Mouse (Mus musculus): ENCODE data around the gene Tsc22d4. TPM values are rescaled to one million over a fixed set of nuclear protein-coding genes. Genes with fewer than 3 reads are reported as not detected.

Gene Tsc22d4
- polyA plus RNA-seq, 1 experiment: 32.4 TPM

DNA sequence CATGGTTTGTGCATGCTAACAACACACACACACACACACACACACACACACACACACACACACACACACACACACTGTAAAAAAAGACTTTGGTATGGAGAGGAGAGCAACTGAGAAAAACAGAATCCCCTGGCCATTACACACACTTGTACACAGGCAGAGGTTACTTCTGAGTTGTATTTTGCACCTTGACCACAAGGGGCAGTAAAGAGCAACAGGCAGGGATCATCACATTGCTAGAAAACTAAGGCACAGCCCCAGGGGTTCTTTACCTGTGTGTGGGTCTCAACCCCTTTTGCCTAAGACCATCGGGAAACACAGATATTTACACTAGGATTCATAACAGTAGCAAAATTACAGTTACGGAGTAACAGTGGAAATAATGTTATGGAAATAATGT, 25.2 kb downstream of the Tsc22d4 start:
- Histone ChIP-seq H3ac (ENCODE audit: control insufficient read depth, insufficient read length, low read depth) (no peak overlapping the region), H3K4me3 (ENCODE audit: insufficient read depth, poor library complexity, severe bottlenecking) (no peak overlapping the region), H3K36me3 (ENCODE audit: control insufficient read depth, insufficient read depth) (no peaks in the 10 kb centered on the region), H3K79me3 (ENCODE audit: low read depth) (no peaks in the 10 kb centered on the region), H3K79me2 (ENCODE audit: control insufficient read depth, insufficient read depth) (no peaks in the 10 kb centered on the region), H3K27me3 (ENCODE audit: control insufficient read depth, insufficient read depth, insufficient read length) (no peaks in the 10 kb centered on the region)
- TF ChIP-seq MYOG (IDR thresholded peaks at IDR 0.05; ENCODE audit: control insufficient read depth, extremely low read depth, insufficient read length) (no peak), MYOD1 (IDR thresholded peaks at IDR 0.05; ENCODE audit: control insufficient read depth, insufficient read length, low read depth) (no peak), USF1 (IDR thresholded peaks at IDR 0.05; ENCODE audit: low read depth) (no peak), MAX (IDR thresholded peaks at IDR 0.05) (no peak), CEBPB (IDR thresholded peaks at IDR 0.05; ENCODE audit: low read depth) (no peak), CTCF (IDR thresholded peaks at IDR 0.05; ENCODE audit: control insufficient read depth, insufficient read depth, insufficient read length) (no peak), FOSL1 (IDR thresholded peaks at IDR 0.05; ENCODE audit: insufficient read depth, low read length, poor library complexity, severe bottlenecking) (no peak)

DNA sequence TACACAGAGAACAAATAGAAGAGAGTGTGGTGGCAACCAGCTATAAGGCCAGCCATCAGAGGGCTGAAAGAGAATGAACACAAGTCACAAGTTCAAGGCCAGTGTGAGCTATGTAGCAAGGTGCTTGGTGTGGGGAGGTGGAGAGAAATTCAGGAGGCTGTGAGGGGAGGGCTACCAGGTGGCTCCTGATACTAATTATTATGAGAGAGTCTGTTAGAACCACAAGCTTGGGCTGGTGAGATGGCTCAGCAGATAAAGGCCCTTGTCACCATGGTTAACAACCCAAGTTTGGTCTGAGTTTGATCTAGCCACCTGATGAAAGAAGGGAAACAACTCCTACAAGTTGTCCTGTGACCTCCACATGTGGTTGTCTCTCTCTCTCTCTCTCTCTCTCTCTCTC, 27.2 kb downstream of the Tsc22d4 start:
- Histone ChIP-seq H3K79me3 (ENCODE audit: low read depth) (no peaks in the 10 kb centered on the region), H3ac (ENCODE audit: control insufficient read depth, insufficient read length, low read depth) (no peak overlapping the region), H3K36me3 (ENCODE audit: control insufficient read depth, insufficient read depth) (no peaks in the 10 kb centered on the region), H3K4me3 (ENCODE audit: insufficient read depth, poor library complexity, severe bottlenecking) (no peak overlapping the region), H3K79me2 (ENCODE audit: control insufficient read depth, insufficient read depth) (no peaks in the 10 kb centered on the region), H3K27me3 (ENCODE audit: control insufficient read depth, insufficient read depth, insufficient read length) (no peaks in the 10 kb centered on the region)
- TF ChIP-seq CTCF (IDR thresholded peaks at IDR 0.05; ENCODE audit: control insufficient read depth, insufficient read depth, insufficient read length) (no peak), CEBPB (IDR thresholded peaks at IDR 0.05; ENCODE audit: low read depth) (no peak), MYOG (IDR thresholded peaks at IDR 0.05; ENCODE audit: control insufficient read depth, extremely low read depth, insufficient read length) (no peak), USF1 (IDR thresholded peaks at IDR 0.05; ENCODE audit: low read depth) (no peak), MAX (IDR thresholded peaks at IDR 0.05) (no peak), MYOD1 (IDR thresholded peaks at IDR 0.05; ENCODE audit: control insufficient read depth, insufficient read length, low read depth) (no peak), FOSL1 (IDR thresholded peaks at IDR 0.05; ENCODE audit: insufficient read depth, low read length, poor library complexity, severe bottlenecking) (no peak)

DNA sequence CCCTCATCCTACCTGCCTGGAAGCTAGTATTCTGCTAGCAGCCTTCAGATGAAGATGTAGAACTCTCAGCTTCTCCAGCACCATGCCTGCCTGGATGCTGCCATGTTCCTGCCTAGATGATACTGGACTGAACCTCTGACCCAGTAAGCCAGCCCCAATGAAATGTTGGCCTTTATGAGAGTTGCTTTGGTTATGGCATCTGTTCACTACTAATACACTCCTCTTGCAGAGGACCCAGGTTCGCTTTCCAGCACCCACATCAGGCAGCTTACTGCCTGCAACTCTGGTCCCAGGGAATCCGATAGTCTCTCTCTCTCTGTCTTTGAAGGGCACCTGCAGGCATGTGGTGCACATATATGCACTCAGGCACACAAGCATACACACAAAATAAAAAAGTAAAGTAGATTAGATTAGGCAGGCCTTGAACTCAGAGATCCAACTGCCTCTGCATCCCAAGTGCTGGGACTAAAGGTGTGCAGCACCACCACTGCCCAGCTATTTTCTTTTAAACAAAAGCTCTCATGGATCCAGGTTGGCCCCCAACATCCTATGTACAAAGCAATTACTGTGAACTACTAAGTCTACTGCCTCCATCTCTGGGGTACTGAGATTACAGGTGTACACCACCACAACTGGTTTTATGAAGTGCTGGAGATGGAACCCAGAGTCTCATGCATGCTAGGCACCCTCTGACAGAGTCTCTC, 30.2 kb downstream of the Tsc22d4 start:
- Histone ChIP-seq H3ac (ENCODE audit: control insufficient read depth, insufficient read length, low read depth) (no peak overlapping the region), H3K27me3 (ENCODE audit: control insufficient read depth, insufficient read depth, insufficient read length) (no peaks in the 10 kb centered on the region), H3K79me3 (ENCODE audit: low read depth) (peaks cover 2% of the 10 kb centered on the region), H3K79me2 (ENCODE audit: control insufficient read depth, insufficient read depth) (peaks cover 14% of the 10 kb centered on the region), H3K4me3 (ENCODE audit: insufficient read depth, poor library complexity, severe bottlenecking) (no peak overlapping the region), H3K36me3 (ENCODE audit: control insufficient read depth, insufficient read depth) (peaks cover 8% of the 10 kb centered on the region)
- no peak for TF ChIP-seq CTCF (IDR thresholded peaks at IDR 0.05; ENCODE audit: control insufficient read depth, insufficient read depth, insufficient read length)
- TF ChIP-seq FOSL1 (IDR thresholded peaks at IDR 0.05; ENCODE audit: insufficient read depth, low read length, poor library complexity, severe bottlenecking): no peak
- TF ChIP-seq MYOD1 (IDR thresholded peaks at IDR 0.05; ENCODE audit: control insufficient read depth, insufficient read length, low read depth): no peak
- TF ChIP-seq USF1 (IDR thresholded peaks at IDR 0.05; ENCODE audit: low read depth): no peak
- TF ChIP-seq MYOG (IDR thresholded peaks at IDR 0.05; ENCODE audit: control insufficient read depth, extremely low read depth, insufficient read length): no peak
- TF ChIP-seq CEBPB (IDR thresholded peaks at IDR 0.05; ENCODE audit: low read depth): no peak
- TF ChIP-seq MAX (IDR thresholded peaks at IDR 0.05): no peak

DNA sequence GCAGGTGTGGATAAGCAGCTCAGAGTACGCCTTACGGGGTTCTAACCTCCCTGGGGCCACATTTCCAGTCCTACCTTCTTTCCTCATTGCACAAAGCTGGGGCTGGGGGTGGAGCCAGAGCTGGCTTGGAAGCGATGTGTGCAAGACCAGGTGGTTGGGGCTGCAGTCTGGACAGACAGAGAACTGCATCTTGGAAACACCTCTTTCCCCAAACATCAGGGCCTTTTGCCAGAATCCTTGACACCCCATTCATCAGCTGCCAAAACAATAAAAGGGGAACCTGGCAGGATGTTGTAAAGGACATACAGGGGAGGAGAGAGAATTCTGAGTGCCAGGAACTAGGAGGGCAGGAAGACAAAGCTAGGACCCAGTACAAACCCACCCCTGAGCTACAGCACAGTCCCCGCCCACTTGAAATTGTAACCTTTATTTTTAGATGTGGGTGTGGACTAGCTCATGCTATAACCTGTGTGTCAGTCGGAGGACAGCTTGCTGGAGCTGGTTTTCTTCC, 30.9 kb downstream of the Tsc22d4 start:
- TF ChIP-seq FOSL1 (IDR thresholded peaks at IDR 0.05; ENCODE audit: insufficient read depth, low read length, poor library complexity, severe bottlenecking) (no peak), USF1 (IDR thresholded peaks at IDR 0.05; ENCODE audit: low read depth) (no peak), MYOG (IDR thresholded peaks at IDR 0.05; ENCODE audit: control insufficient read depth, extremely low read depth, insufficient read length) (no peak), CEBPB (IDR thresholded peaks at IDR 0.05; ENCODE audit: low read depth) (no peak), MYOD1 (IDR thresholded peaks at IDR 0.05; ENCODE audit: control insufficient read depth, insufficient read length, low read depth) (no peak), CTCF (IDR thresholded peaks at IDR 0.05; ENCODE audit: control insufficient read depth, insufficient read depth, insufficient read length) (no peak), MAX (IDR thresholded peaks at IDR 0.05) (no peak)
- no peaks in the 10 kb centered on the region for H3K27me3 ChIP-seq (ENCODE audit: control insufficient read depth, insufficient read depth, insufficient read length)
- peaks cover 2% of the 10 kb centered on the region for H3K79me3 ChIP-seq (ENCODE audit: low read depth)
- no peak overlapping the region for H3ac ChIP-seq (ENCODE audit: control insufficient read depth, insufficient read length, low read depth)
- peaks cover 20% of the 10 kb centered on the region for H3K79me2 ChIP-seq (ENCODE audit: control insufficient read depth, insufficient read depth)
- H3K36me3 ChIP-seq (ENCODE audit: control insufficient read depth, insufficient read depth): peaks cover 14% of the 10 kb centered on the region
- no peak overlapping the region for H3K4me3 ChIP-seq (ENCODE audit: insufficient read depth, poor library complexity, severe bottlenecking)

DNA sequence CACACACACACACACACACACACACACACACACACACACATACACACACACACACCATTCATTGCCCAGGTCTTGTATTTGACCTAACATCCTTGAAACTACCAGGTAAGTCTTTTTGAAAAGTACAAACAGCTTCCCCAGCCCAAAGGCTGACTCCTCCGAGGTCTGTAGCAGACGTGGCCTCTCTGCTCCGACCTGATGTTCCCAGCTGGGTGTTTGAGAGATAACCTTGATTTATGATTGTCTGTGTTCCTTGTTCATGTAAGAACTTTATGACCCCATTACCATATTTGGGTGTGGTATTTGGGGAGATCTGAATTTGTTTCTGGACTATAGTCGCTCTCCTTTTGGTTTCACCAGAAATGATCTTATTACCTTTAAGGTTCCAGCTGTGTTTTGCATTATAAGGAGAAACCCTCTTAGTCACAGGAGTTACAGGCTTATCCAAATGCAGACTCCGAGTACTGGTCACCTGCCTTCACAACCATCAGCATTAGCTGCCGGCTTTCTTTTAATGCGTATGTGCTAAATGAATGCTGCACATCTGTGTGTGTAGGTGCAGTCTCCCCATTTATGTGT, 31.8 kb downstream of the Tsc22d4 start:
- Histone ChIP-seq H3K36me3 (ENCODE audit: control insufficient read depth, insufficient read depth) (peaks cover 23% of the 10 kb centered on the region), H3K79me3 (ENCODE audit: low read depth) (peaks cover 6% of the 10 kb centered on the region), H3K4me3 (ENCODE audit: insufficient read depth, poor library complexity, severe bottlenecking) (no peak overlapping the region), H3K79me2 (ENCODE audit: control insufficient read depth, insufficient read depth) (peaks cover 29% of the 10 kb centered on the region), H3ac (ENCODE audit: control insufficient read depth, insufficient read length, low read depth) (no peak overlapping the region), H3K27me3 (ENCODE audit: control insufficient read depth, insufficient read depth, insufficient read length) (no peaks in the 10 kb centered on the region)
- TF ChIP-seq MYOG (IDR thresholded peaks at IDR 0.05; ENCODE audit: control insufficient read depth, extremely low read depth, insufficient read length) (no peak), MAX (IDR thresholded peaks at IDR 0.05) (no peak), MYOD1 (IDR thresholded peaks at IDR 0.05; ENCODE audit: control insufficient read depth, insufficient read length, low read depth) (no peak), CTCF (IDR thresholded peaks at IDR 0.05; ENCODE audit: control insufficient read depth, insufficient read depth, insufficient read length) (no peak)

Data from C2C12 (cell line).